Mouse (Mus musculus): Measurements from ENCODE around the gene Eif4e1b.

Eif4e1b gene

GRCm38 (mm10) chr13:54803010-54803409 lies 19.2 kb downstream of the Eif4e1b start:
- DNase-seq = no peak

- DNase-seq = no peak
These were observed 21.5 kb downstream of the Eif4e1b start for GRCm38 (mm10) chr13:54805134-54805838.

DNA sequence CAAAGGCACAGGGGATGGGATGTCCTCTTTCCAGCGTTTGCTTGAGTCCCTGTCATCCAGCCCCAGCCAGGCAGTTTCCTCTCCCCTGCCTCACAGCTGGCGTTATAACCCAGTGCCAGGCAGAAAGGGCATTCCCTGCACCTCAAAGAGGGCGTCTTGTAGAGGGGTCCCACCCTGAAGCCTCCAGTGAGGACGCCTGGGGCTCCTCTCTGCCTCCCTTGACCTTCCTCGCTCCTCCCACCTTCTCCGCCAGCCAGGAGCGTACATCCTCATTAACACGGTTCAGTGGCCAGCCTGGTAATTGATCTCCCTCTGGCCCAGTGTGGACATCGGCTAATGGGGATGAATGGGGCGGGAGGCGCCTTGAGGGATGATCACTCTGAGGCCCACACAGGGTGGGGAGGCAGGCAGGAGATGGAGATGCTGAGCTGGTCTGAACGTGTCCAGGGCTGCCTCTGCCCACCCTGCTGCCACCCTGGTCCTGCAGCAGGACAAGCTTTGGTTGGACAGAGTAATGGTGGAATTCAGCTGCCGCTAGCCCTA lies 22.7 kb downstream of the Eif4e1b start:
- DNase-seq = no peak

DNA sequence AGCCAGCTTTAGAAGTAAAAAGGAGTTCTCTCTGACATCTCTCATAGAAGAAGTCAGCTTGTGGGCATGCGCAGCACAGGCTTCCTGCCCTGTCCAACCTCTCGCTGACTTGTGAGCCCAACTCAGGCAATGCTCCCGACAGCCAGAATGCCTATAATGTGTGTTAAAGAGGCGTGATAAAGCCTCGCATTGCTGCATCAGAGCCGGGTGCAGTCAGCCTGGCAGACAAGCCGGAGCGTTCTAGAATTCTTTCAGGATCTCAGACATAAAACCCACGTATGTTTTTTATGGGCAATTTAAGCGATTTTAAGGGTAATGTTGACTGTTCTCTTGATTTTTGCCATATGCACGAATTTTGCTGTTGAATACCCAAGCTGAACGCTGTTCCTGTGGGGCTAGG lies 24.3 kb downstream of the Eif4e1b start:
- DNase-seq = no peak

DNA sequence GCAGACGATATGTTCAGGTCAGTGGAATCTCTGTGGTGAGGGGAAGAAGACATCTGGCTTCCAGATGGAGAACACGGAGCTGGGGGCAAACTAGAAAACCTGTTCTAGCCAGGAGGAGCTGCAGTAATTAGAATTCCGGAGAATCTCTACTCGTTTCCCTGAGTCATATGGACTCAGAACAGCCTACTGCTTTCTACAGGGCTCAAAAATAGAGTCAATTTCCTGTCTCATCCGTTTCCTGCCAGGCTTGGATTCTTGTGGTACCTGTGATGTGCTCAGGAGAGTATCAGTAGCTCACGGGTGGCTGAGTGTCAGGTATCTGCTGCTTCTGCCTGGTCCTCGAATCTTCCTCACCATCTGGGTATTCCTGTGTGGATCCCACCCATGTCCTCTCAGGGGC lies 27.7 kb downstream of the Eif4e1b start:
- no peak for DNase-seq

DNA sequence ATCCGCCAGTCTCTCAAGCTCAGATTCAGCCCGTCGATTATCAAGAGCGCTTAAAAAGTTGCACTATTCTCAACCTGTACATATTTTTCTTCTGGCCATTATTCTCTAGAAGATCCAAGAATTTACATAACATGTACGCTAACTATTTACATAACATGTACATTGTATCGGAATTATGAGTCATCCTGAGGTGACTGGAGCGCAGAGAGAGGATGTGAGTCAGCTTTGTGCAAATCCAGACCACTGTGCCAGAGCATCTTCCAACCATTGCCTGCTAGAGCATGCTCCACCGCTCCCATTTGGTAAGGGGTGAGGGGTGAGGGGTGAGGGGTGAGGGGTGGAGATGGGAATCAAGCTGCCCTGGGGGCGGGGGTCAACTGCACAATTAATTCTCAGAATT lies 29.6 kb downstream of the Eif4e1b start:
- no peak for DNase-seq

GRCm38 (mm10) chr13:54818399-54819254 lies 34.8 kb downstream of the Eif4e1b start:
- no peak for DNase-seq

DNA sequence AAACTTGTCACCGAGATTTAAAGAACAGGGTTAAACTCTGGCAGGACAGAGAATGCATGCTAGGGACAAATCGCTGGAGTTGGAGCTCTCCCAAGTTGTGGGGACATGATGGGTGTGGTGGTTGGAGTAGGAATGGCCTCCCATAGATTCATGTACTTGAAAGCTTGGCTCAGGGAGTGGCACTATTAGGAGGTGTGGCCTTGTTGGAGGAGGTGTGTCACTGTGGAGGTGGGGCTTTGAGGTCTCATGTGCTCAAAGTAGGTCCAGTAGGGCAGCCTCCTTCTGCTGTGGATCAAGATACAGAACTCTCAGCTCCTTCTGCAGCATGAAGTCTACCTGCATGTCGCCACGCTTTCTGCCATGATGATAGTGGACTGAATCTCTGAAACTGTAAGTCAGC lies 37.3 kb downstream of the Eif4e1b start:
- no peak for DNase-seq

DNA sequence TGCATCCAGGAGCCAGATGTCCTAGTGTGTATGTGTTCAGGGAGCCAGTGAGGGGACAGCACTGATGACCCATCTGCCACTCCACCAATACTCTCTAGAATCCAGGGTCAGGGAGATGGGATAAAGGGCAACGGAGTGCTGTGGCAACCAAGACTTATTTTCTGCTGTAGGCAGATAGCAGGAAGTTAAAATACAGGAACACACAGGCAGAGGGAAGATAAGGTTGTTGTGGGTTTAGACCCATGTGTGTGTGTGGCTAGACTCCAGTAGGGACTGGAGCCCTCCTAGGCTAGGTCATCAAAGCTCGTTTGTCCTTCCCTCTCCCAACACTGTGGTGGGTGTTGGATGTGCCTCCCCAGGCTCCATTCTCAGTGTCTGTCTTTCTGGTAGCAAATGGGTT lies 38.1 kb downstream of the Eif4e1b start:
- DNase-seq = no peak

- no peak for DNase-seq
These were observed 40.5 kb downstream of the Eif4e1b start for GRCm38 (mm10) chr13:54824111-54824931.

DNA sequence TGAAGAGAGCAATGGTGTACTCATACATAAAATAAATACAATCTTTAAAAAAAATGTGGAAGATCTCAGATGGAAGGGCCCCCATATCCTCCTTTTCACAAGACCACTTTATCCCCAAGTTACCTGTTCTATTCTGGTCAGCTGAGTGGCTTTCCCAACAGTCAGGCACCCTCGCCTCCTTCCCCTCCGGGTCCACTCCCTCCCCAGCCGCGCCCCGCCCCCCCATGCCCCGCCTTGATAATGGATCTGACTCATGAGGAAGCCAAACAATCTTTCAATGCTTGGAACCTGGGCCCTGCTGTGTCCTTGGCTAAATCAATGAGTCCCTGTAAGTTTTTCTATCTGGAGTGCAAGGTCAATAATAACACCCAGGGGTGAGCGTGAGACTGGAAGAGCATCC lies 44.2 kb downstream of the Eif4e1b start:
- DNase-seq = no peak

DNA sequence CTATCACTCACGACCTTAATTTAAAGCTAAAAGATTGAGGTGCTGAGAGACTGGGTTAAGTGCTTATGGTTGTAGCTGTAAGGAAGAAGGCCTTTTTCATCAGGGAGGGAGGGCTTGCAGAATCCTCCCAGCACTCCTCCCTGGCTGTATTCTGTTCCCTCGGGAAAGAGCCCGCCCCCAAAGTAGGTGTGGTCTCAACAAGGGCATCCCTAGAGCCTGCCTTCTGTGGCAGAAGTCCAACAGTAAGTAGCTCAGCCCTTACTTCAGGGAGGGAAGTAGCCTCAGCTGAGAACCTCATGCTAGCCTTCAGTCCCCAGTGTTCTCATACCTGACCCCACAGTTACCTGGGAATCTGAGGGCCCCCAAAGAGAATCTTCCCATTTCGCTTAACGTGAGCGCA lies 44.7 kb downstream of the Eif4e1b start:
- no peak for DNase-seq

DNA sequence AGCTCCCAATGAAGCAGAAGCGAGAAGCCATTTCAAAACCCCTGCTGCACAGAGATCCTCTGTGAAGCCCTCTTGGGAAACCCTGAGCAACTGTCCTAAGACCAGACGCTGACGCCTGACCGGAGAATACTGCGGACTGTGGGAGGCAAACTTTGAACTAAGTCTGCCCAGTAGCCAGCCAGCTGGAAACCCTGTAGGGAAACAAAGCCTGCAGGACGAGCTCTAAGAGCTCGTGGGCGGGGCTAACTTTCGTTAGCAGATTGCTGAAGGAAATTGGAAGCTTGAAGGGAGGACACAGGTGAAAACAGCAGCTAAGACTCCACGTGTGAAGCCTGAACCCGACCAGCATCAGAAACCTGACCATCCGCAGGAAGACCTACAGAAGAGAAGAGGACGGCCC lies 45.7 kb downstream of the Eif4e1b start:
- no peak for DNase-seq

DNA sequence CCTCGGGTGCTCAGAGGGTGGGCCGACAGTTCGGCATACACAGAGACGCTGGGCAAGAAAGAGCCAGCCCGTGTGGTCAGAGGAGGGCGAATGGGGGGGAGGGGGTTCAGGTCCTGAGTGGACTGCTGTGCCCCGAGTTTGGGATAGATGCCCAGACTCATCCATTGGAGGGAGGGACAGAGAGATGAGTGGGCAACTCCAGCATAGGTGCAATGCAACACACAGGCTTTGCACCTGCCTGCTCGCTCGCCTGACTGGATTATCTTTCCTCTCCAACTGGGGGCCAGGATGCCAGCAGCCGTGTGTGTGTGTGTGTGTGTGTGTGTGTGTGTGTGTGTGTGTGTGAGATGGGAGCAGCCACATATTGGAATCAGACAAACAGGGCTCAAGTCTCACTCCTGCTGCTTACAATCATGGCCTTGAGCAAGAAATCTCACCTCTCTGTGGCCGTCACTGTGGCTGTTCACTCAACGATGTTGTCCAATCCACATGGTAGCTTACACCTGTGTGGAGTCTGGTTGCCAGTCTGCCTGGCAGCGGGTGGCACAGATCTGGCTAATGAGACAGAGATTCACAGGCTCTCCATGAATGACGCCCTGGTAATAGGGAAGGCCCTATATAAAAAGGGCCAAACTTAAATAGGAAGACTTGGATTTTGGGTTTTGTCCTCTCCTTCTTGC lies 52.7 kb downstream of the Eif4e1b start:
- DNase-seq = no peak

DNA sequence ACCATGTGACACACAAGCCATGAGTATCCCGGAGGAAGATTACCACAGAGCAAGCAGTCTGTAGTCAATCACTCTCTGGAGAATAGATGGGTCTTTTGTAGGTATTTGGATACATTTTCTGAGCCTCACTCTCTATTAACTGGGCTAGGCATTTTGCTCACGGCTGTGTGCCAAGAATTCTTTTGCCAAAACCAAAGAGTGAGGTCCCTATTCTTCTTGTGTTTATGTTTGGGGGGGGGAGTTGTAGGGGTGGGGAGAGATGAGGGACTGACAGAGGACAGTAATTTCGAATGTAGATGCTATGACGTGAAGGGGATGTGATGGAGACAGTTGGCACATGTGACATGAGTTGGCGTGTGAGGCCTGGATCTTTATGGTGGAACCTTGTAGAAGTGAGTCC lies 53.3 kb downstream of the Eif4e1b start:
- no peak for DNase-seq

DNA sequence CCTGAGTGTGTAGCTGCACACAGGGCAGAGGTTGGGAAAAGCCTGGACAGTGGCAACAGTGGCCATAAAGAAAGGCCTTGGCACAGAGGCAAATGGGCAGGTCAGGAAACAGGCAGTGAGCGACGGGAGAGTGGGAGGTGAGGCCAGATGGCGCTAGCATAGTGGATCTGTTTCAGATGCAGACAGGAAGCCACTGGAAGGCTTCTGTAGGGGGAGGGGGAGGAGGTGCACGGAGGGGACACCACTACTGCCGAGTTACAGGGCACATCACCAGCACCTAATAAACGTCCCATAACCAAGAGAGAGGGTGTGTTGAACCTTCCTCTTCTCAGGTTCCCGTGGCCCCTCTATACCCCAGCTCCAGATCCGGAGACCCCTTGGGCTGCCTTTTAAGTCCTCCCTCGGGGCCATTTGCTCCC lies 53.7 kb downstream of the Eif4e1b start:
- DNase-seq = no peak
